Mouse (Mus musculus) myocyte (in vitro differentiated cells): Measurements from ENCODE around the gene Hdc. TPM values are rescaled to one million over a fixed set of nuclear protein-coding genes. Genes with fewer than 3 reads are reported as not detected.
A peak's percentile ranks its signal among the peaks of the same experiment; 100 is the strongest.
"Not testable (repeated sequence)": the region's sequence is repeated elsewhere in the genome, so short reads cannot be mapped to it uniquely, and the experiment has no call there.

Experiments
- H3K27me3 ChIP-seq: one replicate; pipeline ENCODE4 v1.6.1; 2011; ENCODE audit not compliant: control insufficient read depth, insufficient read depth, insufficient read length
- H3K36me3 ChIP-seq: one replicate; pipeline ENCODE4 v1.6.1; 2011; ENCODE audit not compliant: control insufficient read depth, insufficient read depth
- H3K4me2 ChIP-seq: one replicate; pipeline ENCODE4 v1.6.1; 2011; ENCODE audit warnings: low read depth, control low read depth
- H3K4me3 ChIP-seq: one replicate; pipeline ENCODE4 v1.5.1; 2011; ENCODE audit warnings: mild to moderate bottlenecking, control low read depth, moderate library complexity
- H3K79me2 ChIP-seq: one replicate; pipeline ENCODE4 v1.6.1; 2011; ENCODE audit not compliant: control insufficient read depth, insufficient read depth
- H3ac ChIP-seq: one replicate; pipeline ENCODE4 v1.6.1; 2011; ENCODE audit not compliant: control insufficient read depth, insufficient read length
- CEBPB ChIP-seq: IDR thresholded peaks from 2 replicates; pipeline ENCODE4 v1.6.1; 2011; ENCODE audit warnings: mild to moderate bottlenecking, moderate library complexity; ENCODE audit not compliant: poor library complexity, insufficient read depth, severe bottlenecking
- E2F4 ChIP-seq: IDR thresholded peaks from one replicate; pipeline ENCODE4 v1.6.1; 2011; ENCODE audit warnings: mild to moderate bottlenecking, control low read depth, moderate library complexity; ENCODE audit not compliant: insufficient read depth
- MAX ChIP-seq: IDR thresholded peaks from one replicate; pipeline ENCODE4 v1.6.1; 2011; ENCODE audit warnings: low read depth, mild to moderate bottlenecking, control low read depth
- MYOD1 ChIP-seq, 3 experiments: IDR thresholded peaks; one replicate each; pipeline ENCODE4 v1.6.1; 2011; ENCODE audit warnings: control low read depth in 2 of 3, low read depth in 2 of 3, mild to moderate bottlenecking in 2 of 3, moderate library complexity in 1 of 3; ENCODE audit not compliant: insufficient read length in 2 of 3, control insufficient read depth in 1 of 3
- MYOG ChIP-seq, 3 experiments: IDR thresholded peaks; one replicate each; pipeline ENCODE4 v1.6.1; 2011; ENCODE audit warnings: control low read depth in 2 of 3, low read depth in 2 of 3, mild to moderate bottlenecking in 2 of 3; ENCODE audit not compliant: insufficient read length in 2 of 3, control insufficient read depth in 1 of 3, insufficient read depth in 1 of 3
- POLR2A ChIP-seq: IDR thresholded peaks from one replicate; pipeline ENCODE4 v1.6.1; 2011; ENCODE audit warnings: low read depth, mild to moderate bottlenecking, control low read depth, moderate library complexity; ENCODE audit not compliant: insufficient read length
- POLR2AphosphoS2 ChIP-seq: IDR thresholded peaks from one replicate; pipeline ENCODE4 v1.6.1; 2011; ENCODE audit warnings: low read depth, control low read depth; ENCODE audit not compliant: insufficient read length
- REST ChIP-seq: IDR thresholded peaks from one replicate; pipeline ENCODE4 v1.6.1; 2011; ENCODE audit warnings: mild to moderate bottlenecking, control low read depth, moderate library complexity; ENCODE audit not compliant: insufficient read depth, insufficient read length
- SRF ChIP-seq: IDR thresholded peaks from one replicate; pipeline ENCODE4 v1.6.1; 2011; ENCODE audit warnings: low read depth; ENCODE audit not compliant: control insufficient read depth, insufficient read length
- TCF12 ChIP-seq: IDR thresholded peaks from one replicate; pipeline ENCODE4 v1.6.1; 2011; ENCODE audit warnings: mild to moderate bottlenecking, control low read depth; ENCODE audit not compliant: poor library complexity, insufficient read depth, severe bottlenecking
- TCF3 ChIP-seq: IDR thresholded peaks from one replicate; pipeline ENCODE4 v1.6.1; 2011; ENCODE audit warnings: low read depth, control low read depth; ENCODE audit not compliant: insufficient read length
- USF1 ChIP-seq: IDR thresholded peaks from one replicate; pipeline ENCODE4 v1.6.1; 2011; ENCODE audit warnings: low read depth, mild to moderate bottlenecking, control low read depth, moderate library complexity
- polyA plus RNA-seq: library from polyadenylated mRNA; unstranded; fragments of >200 nt; fragmentation: generic; extraction: Trizol; gene quantifications from one replicate; pipeline ENCODE4 v1.2.1, GENCODE M21; 2012; ENCODE audit warnings: missing spikeins

The Hdc gene
- polyA plus RNA-seq, 1 experiment, result 0.36 TPM

DNA sequence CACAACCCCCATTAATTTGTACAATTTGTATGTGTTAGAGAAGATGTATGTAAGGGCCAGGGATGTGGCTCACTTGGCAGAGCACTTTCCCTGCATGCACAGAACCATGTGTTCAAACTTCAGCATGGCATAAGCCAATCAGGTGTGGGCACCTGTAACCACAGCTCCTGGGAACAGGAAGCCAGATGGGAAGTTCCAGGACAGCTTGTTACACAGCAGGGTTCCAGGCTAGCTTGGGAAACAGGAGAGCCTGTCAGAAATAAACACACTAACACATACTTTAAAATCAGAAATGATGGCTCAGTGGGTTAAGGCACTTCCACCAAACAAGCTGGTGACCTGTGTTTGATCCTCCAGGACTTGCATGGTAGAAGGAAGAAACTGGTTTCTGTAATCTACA lies 4.0 kb upstream of the Hdc start:
- H3K79me2 ChIP-seq, result no peaks in the 10 kb centered on the region
- no peak overlapping the region for H3ac ChIP-seq
- no peak overlapping the region for H3K4me3 ChIP-seq

DNA sequence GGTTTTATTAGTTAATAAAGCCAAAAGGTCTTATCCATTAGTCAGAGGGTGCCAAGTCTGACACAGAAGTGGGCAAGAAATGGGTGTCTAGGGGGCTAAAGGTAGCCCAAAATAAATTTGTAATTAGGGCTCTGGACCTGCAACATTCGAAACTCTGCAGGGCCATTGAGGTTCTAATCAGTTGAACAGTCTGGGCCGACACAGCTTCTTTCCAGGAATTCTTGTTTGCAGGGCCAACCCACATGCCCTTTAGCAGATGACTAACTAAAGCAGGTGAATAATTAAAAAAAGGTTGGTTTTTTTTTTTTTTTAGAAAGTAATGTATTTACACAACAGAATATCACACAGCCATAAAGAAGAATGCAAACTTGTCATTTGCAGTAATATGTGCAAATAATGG lies 3.4 kb upstream of the Hdc start:
- Histone ChIP-seq H3K79me2 (no peaks in the 10 kb centered on the region), H3K4me2 (no peak overlapping the region), H3K36me3 (no peaks in the 10 kb centered on the region), H3K27me3 (no peaks in the 10 kb centered on the region), H3K4me3 (no peak overlapping the region), H3ac (no peak overlapping the region)
- TF ChIP-seq MYOD1 (IDR thresholded peaks at IDR 0.05; ENCODE audit: control insufficient read depth in 1 of 3, insufficient read length in 2 of 3, low read depth in 2 of 3), result no peak
- no peak for TF ChIP-seq TCF3
- no peak for TF ChIP-seq TCF12
- no peak for TF ChIP-seq MYOG (IDR thresholded peaks at IDR 0.05; ENCODE audit: control insufficient read depth in 1 of 3, insufficient read depth in 1 of 3, insufficient read length in 2 of 3, low read depth in 2 of 3)
- TF ChIP-seq USF1, result no peak
- TF ChIP-seq POLR2AphosphoS2, result no peak
- TF ChIP-seq SRF, result no peak
- TF ChIP-seq E2F4, result no peak
- TF ChIP-seq MAX, result no peak
- no peak for TF ChIP-seq CEBPB
- TF ChIP-seq REST, result no peak
- TF ChIP-seq POLR2A, result no peak

More for the DNA sequence above, 4.0 kb upstream of the Hdc start:
- Histone ChIP-seq H3K4me2 (no peak overlapping the region), H3K36me3 (no peaks in the 10 kb centered on the region), H3K27me3 (no peaks in the 10 kb centered on the region)
- TF ChIP-seq TCF3 (no peak), SRF (no peak), MYOG (IDR thresholded peaks at IDR 0.05; ENCODE audit: control insufficient read depth in 1 of 3, insufficient read depth in 1 of 3, insufficient read length in 2 of 3, low read depth in 2 of 3) (no peak), MAX (no peak), REST (no peak)

DNA sequence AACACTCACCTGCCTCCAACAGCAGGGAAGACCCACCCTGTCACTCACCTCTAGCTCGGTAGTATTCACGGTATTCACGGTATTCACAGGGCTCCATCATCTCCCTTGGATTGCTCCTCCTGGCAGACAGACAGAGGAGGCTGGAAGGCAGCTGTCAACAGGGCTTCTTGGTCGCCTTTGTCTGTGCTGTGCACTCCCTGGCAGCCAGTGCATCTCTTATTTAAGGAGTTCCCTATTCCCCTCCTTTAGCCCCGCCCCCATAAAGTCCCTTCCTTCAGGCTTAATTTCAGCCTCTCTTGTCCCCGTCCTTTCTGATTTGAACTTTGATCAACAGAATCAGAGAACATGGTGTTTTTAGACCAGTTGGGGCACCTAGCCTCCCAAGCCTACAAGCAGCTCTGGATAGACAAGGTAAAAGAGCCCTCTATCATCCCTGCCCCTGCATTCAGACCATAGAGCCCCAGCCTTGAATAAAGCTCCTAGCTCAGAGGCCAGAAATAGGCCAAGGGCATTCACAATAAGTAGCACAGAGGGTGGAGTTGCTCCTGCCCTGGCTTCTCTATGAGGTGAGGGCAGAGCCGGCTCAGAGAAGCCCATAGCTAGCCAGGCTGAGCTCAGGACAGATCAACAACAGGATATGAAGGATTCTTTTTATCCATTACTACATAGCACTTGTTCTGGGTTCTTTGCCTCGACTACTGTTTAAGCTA lies 474 bp downstream of the Hdc start:
- no peak for TF ChIP-seq E2F4
- no peak for TF ChIP-seq POLR2A
- TF ChIP-seq MYOD1 (IDR thresholded peaks at IDR 0.05; ENCODE audit: control insufficient read depth in 1 of 3, insufficient read length in 2 of 3, low read depth in 2 of 3), result no peak
- TF ChIP-seq USF1, result no peak
- no peak for TF ChIP-seq TCF12
- no peak for TF ChIP-seq MYOG (IDR thresholded peaks at IDR 0.05; ENCODE audit: control insufficient read depth in 1 of 3, insufficient read depth in 1 of 3, insufficient read length in 2 of 3, low read depth in 2 of 3)
- Histone ChIP-seq H3K27me3 (no peaks in the 10 kb centered on the region), H3K4me3 (no peak overlapping the region), H3K79me2 (no peaks in the 10 kb centered on the region), H3ac (no peak overlapping the region), H3K36me3 (no peaks in the 10 kb centered on the region), H3K4me2 (no peak overlapping the region)

DNA sequence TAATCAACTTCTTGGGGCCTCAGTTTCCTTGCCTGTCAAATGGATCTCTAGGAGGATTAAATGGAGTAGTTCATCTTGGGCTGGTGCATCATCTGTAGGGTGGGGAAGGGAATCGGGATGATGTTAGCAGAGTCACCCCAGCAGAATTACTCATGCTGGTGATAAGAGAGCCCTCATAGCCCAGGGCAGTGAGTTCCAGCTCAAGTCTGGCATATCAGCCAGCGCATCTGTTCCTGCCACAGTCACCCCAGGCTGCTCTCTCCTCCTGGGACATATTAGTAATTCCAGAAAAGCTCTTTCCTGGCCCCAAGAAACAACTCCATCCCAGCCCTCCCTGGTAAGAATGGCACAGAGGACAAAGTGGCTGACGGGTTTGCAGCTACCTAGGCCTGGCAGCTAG lies 3.7 kb downstream of the Hdc start:
- Histone ChIP-seq H3K79me2 (no peaks in the 10 kb centered on the region), H3K36me3 (no peaks in the 10 kb centered on the region), H3K27me3 (no peaks in the 10 kb centered on the region), H3ac (no peak overlapping the region), H3K4me2 (peak overlapping the region; percentile 15), H3K4me3 (no peak overlapping the region)
- TF ChIP-seq MYOD1 (IDR thresholded peaks at IDR 0.05; ENCODE audit: control insufficient read depth in 1 of 3, insufficient read length in 2 of 3, low read depth in 2 of 3) (no peak), POLR2AphosphoS2 (no peak), E2F4 (no peak), MAX (no peak), CEBPB (no peak), MYOG (IDR thresholded peaks at IDR 0.05; ENCODE audit: control insufficient read depth in 1 of 3, insufficient read depth in 1 of 3, insufficient read length in 2 of 3, low read depth in 2 of 3) (no peak), USF1 (no peak), REST (no peak), TCF12 (no peak), SRF (no peak), POLR2A (no peak), TCF3 (no peak)

DNA sequence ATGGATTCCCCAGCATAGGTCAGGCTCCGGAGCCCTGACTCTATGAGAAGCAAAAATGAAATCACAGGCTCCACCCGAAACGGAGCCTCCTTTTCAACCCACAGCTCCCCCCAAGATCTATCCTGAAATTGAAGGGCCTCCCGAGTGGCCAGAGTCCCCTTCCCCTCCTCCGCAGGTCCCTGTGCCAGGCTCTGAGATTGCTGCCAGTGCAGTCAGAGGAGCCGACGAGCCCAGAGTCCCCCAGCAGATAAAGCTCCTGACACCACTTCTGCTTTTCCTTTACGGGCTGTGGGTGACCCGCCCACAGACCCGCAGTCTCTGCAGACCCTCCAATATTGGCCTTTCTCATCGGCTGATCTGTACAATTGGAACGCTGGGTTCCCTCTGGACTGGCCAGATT lies 9.5 kb downstream of the Hdc start:
- not testable (repeated sequence) for H3ac ChIP-seq, H3K36me3 ChIP-seq, H3K4me2 ChIP-seq, H3K27me3 ChIP-seq, H3K4me3 ChIP-seq, H3K79me2 ChIP-seq
